Mouse (Mus musculus) central nervous system, embryonic 11.5 days (tissue): ENCODE data around the gene Hes1. TPM values are rescaled to one million over a fixed set of nuclear protein-coding genes. Genes with fewer than 3 reads are reported as not detected.

Source experiments
- polyA plus RNA-seq: library from polyadenylated mRNA; depleted of rRNA; stranded (reverse); fragments of >200 nt; gene quantifications from 2 replicates; pipeline ENCODE4 v1.2.3, GENCODE M21; 2012; rRNA removed

Hes1 gene
- 75.9 and 86.7 TPM in 2 replicates for polyA plus RNA-seq

DNA sequence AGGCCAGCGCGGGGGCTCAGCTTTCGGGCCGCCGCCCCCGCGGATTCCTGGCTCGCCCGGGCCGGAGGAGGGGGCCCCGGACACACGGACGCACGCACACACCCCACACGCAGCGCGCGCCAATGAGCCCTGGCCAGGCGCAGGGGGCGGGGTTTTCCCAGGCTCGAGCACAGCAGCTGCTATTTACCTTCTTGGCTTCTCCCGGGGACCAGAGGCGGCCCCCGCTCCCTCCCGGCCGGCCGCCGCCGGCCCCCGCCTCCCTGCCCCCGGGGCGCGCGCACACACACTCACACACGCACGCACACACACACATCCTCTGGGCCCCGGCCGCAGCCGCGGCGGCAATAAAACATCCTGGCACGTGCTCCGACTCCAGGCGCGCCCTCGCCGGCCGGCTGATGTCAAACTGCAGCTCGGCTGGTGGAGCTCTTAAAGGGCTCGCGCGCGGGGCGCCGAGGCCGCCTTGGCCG, at the start of gene Hes1:
Hes1 (plus strand) TSS at position 401 of the 470 bp plus-strand sequence.

Other genes starting within 250 kb of the Hes1 start
- gene Cpn2, start 203.1 kb downstream of the Hes1 start, polyA plus RNA-seq, result 0.10 and 0.12 TPM in 2 replicates
- gene Lrrc15, start 218.9 kb downstream of the Hes1 start, polyA plus RNA-seq, result 0.36 and 0.65 TPM in 2 replicates
- 2.0 and 3.1 TPM in 2 replicates for gene Gp5, start 246.4 kb downstream of the Hes1 start, polyA plus RNA-seq